Mouse (Mus musculus): ENCODE measurements around the gene Gm21762. TPM values are rescaled to one million over a fixed set of nuclear protein-coding genes. Genes with fewer than 3 reads are reported as not detected.
"Not testable (repeated sequence)": the region's sequence is repeated elsewhere in the genome, so short reads cannot be mapped to it uniquely, and the experiment has no call there.

The Gm21762 gene
- polyA plus RNA-seq, 1 experiment from 2014 or later = not detected

- H3K27me3 ChIP-seq; ATAC-seq (ENCODE audit: insufficient number of reproducible peaks, insufficient read depth, low FRiP score, low TSS enrichment, low read depth): not testable (repeated sequence)
Measured at GRCm38 (mm10) chr13:120172133-120172532, 43.6 kb downstream of the Gm21762 start, which contains the start of gene Gm21818. Gene Gm21818, plus strand, starts transcription at chr13:120172433.

DNA sequence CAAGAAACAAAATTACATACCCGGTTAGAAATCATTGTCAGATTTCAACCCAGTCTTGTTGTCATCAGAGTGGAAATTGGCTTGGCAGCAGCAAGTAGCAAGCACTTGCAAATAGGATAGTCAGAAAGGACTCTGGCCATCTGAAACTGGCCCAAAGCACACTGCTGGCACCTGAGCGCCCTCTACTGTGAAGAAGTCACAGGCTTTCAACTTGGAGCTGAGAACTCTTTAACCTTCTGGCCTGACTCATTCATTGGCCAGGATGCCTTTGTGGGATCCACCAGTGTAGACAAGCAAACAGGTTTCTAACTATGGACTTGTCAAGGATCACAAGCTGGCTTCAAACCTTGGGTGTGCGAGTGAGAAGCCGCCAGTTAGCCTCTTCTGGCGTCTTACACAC, 47.4 kb downstream of the Gm21762 start:
- not testable (repeated sequence) for H3K4me2 ChIP-seq; ATAC-seq (ENCODE audit: insufficient number of reproducible peaks, insufficient read depth, low FRiP score, low TSS enrichment, low read depth); H3K9me3 ChIP-seq; H3K27me3 ChIP-seq; H3K4me1 ChIP-seq; H3K36me3 ChIP-seq; H3K9ac ChIP-seq; H3K4me3 ChIP-seq; H3K27ac ChIP-seq
- WGBS = 54% methylated on average over 5 of the region's 5 CpGs

More at GRCm38 (mm10) chr13:120172133-120172532, 43.6 kb downstream of the Gm21762 start, which contains the start of gene Gm21818:
- not testable (repeated sequence) for H3K9me3 ChIP-seq, H3K4me2 ChIP-seq, H3K4me3 ChIP-seq, H3K36me3 ChIP-seq, H3K27ac ChIP-seq, H3K9ac ChIP-seq, H3K4me1 ChIP-seq
- 75% methylated on average over 4 of the region's 4 CpGs for whole genome bisulfite sequencing

Other genes with a start within 250 kb of the Gm21762 start
- not detected in 2 replicates for gene Gm36079, start 188.9 kb downstream of the Gm21762 start, polyA plus RNA-seq (2015; fragmentation: Nextera tagmentation; extraction: Ambion mirVana)
- gene Gm21188, start 163.8 kb downstream of the Gm21762 start, polyA plus RNA-seq (2015; fragmentation: Nextera tagmentation; extraction: Ambion mirVana) = not detected in 2 replicates
- not detected in 2 replicates for gene Gm20767, start 75.7 kb downstream of the Gm21762 start, polyA plus RNA-seq (2015; fragmentation: Nextera tagmentation; extraction: Ambion mirVana)
- gene Gm21818, start 43.5 kb downstream of the Gm21762 start, polyA plus RNA-seq (2015; fragmentation: Nextera tagmentation; extraction: Ambion mirVana) = not detected in 2 replicates
- gene Gm21731, start 23.2 kb upstream of the Gm21762 start, polyA plus RNA-seq (2015; fragmentation: Nextera tagmentation; extraction: Ambion mirVana) = not detected in 2 replicates
- not detected in 2 replicates for gene AF067061, start 47.2 kb upstream of the Gm21762 start, polyA plus RNA-seq (2015; fragmentation: Nextera tagmentation; extraction: Ambion mirVana)
- gene BC147527, start 84.4 kb upstream of the Gm21762 start, polyA plus RNA-seq (2015; fragmentation: Nextera tagmentation; extraction: Ambion mirVana) = 0.42 TPM in 1 of 2 replicates, not detected in the other
- gene Tcstv3, start 100.9 kb upstream of the Gm21762 start, polyA plus RNA-seq (2015; fragmentation: Nextera tagmentation; extraction: Ambion mirVana) = not detected in 2 replicates

Data from embryonic facial prominence, embryonic 13.5 days (tissue).